Mouse (Mus musculus) erythroblast, adult 5-6 weeks (primary cell): ENCODE measurements around the gene Nfix. TPM values are rescaled to one million over a fixed set of nuclear protein-coding genes. Genes with fewer than 3 reads are reported as not detected.
"Not testable (repeated sequence)": the region's sequence is repeated elsewhere in the genome, so short reads cannot be mapped to it uniquely, and the experiment has no call there.

Source experiments
- ATAC-seq: replicated peaks from 2 replicates; pipeline ENCODE4 v1.8.0; 2016; ENCODE audit warnings: moderate number of reproducible peaks, mild to moderate bottlenecking, moderate TSS enrichment, inconsistent platforms; ENCODE audit not compliant: poor library complexity, low FRiP score, severe bottlenecking
- total RNA-seq, 2 experiments: library from RNA; stranded (forward) in 1 of 2; stranded (reverse) in 1 of 2; fragments of 150-400 nt in 1 of 2; fragments of 200-764, 138-1000 nt in 1 of 2; gene quantifications; 2 replicates each; pipeline versions ENCODE4 v1.2.3 to v1.2.4; 2015 to 2017; ENCODE audit warnings: low replicate concordance in 2 of 2

The Nfix gene
- total RNA-seq, 2 experiments from 2014 or later = 14.1 to 19.0 TPM

- peak; percentile 82 for ATAC-seq
Observed at GRCm38 (mm10) chr8:84689091-84689915, 110.8 kb downstream of the Nfix start.

GRCm38 (mm10) chr8:84687705-84688100 is 112.4 kb downstream of the Nfix start, which contains the start of gene Nacc1:
Nacc1 (minus strand) TSS chr8:84687862.
- ATAC-seq = peak; percentile 82

GRCm38 (mm10) chr8:84687003-84687704 is 113.0 kb downstream of the Nfix start:
- ATAC-seq = no peak

- ATAC-seq = peak; percentile 55
Observed at GRCm38 (mm10) chr8:84686191-84687002, 113.7 kb downstream of the Nfix start, which contains the start of gene Trmt1. Trmt1 (plus strand) TSS chr8:84686307.

- no peak for ATAC-seq
Observed at GRCm38 (mm10) chr8:84684537-84684936, 115.6 kb downstream of the Nfix start.

- no peak for ATAC-seq
Observed at GRCm38 (mm10) chr8:84682257-84682656, 117.9 kb downstream of the Nfix start.

GRCm38 (mm10) chr8:84681476-84681875 is 118.7 kb downstream of the Nfix start:
- no peak for ATAC-seq

- 0 out of 2 replicates have a peak, but pooled peaks have one; percentile 16 for ATAC-seq
Observed at GRCm38 (mm10) chr8:84677305-84677704, 122.8 kb downstream of the Nfix start.

GRCm38 (mm10) chr8:84670295-84671006 is 129.7 kb downstream of the Nfix start:
- not testable (repeated sequence) for ATAC-seq

- ATAC-seq = no peak
Observed at GRCm38 (mm10) chr8:84668731-84669485, 131.2 kb downstream of the Nfix start.

GRCm38 (mm10) chr8:84668081-84668480 is 132.1 kb downstream of the Nfix start:
- no peak for ATAC-seq

- peak; percentile 3 for ATAC-seq
Observed at GRCm38 (mm10) chr8:84665385-84665893, 134.7 kb downstream of the Nfix start.

- ATAC-seq = peak; percentile 67
Observed at GRCm38 (mm10) chr8:84664566-84665384, 135.4 kb downstream of the Nfix start.

GRCm38 (mm10) chr8:84663483-84664327 is 136.4 kb downstream of the Nfix start:
- ATAC-seq = peak; percentile 62

- ATAC-seq = peak; percentile 70
Observed at GRCm38 (mm10) chr8:84662581-84663065, 137.5 kb downstream of the Nfix start, which contains the start of gene Ier2. Ier2 (minus strand) TSS chr8:84662852.

- ATAC-seq = 0 out of 2 replicates have a peak, but pooled peaks have one; percentile 0
Observed at GRCm38 (mm10) chr8:84661961-84662571, 138.1 kb downstream of the Nfix start.
